Mouse (Mus musculus): ENCODE results near the gene Tpk1.
A peak's percentile ranks its signal among the peaks of the same experiment; 100 is the strongest.

DNA sequence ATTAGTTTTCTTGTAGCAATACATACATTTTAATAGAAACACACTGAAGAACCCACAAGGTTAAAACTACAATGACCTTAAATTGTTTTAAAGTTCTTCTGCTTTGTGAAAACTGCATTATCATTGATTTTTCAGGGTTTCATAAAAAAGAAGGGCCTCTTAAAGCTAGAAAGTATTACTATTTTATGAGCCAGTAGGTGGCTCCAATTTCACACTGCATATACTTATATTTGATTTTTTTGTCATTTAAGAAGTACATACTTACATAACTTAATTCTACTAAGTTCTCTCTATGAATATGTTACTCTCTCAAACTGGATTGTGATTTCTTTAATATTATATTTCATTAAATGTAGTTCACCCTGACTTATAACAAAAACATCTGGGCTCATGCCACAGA lies 173.7 kb downstream of the Tpk1 start:
- TF ChIP-seq CTCF (IDR thresholded peaks at IDR 0.05; ENCODE audit: low read depth) (peak; percentile 20; the same call in 1 of the 2 replicates), EP300 (IDR thresholded peaks at IDR 0.05; ENCODE audit: low read depth) (no peak)
